Mouse (Mus musculus) heart, postnatal 36 days (tissue): ENCODE data around the gene Smc6. TPM values are rescaled to one million over a fixed set of nuclear protein-coding genes. Genes with fewer than 3 reads are reported as not detected.

Experiments
- DNase-seq, 2 experiments: peaks; one replicate each; pipeline ENCODE4 v3.0.0; 2021 to 2022
- intact Hi-C: fragments of 180-260 bp; cut with DNase I; formaldehyde crosslinking; loops from one replicate; pipeline ENCODE4 v1.15.1; 2025
- total RNA-seq, 2 experiments: library from RNA; stranded (reverse); gene quantifications; 2 replicates each; pipeline ENCODE4 v1.2.3; 2021

The Smc6 gene
- total RNA-seq, 2 experiments from 2014 or later, result 46.7 to 55.8 TPM

DNA sequence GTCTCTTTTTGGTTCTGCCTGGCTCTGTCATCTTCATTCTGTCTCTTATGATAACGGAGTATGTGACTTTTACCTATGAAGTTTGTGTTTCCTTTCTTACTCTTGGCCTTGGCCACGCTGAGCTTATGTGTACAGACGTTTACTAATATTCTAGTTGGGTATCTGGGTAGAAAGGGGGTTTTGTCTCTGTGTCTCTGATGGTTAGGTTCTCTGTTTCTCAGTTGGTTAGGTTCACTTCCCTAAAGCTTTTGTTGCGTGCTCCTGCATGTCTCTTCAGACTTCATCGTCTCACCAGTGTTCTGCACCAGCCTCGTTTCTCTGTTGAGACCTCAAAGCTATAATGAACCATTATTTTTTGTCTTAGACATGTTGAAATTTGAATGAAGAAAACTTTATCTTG lies 11.5 kb downstream of the Smc6 start:
- intact Hi-C loops, result no loop called here
- no peak for DNase-seq

DNA sequence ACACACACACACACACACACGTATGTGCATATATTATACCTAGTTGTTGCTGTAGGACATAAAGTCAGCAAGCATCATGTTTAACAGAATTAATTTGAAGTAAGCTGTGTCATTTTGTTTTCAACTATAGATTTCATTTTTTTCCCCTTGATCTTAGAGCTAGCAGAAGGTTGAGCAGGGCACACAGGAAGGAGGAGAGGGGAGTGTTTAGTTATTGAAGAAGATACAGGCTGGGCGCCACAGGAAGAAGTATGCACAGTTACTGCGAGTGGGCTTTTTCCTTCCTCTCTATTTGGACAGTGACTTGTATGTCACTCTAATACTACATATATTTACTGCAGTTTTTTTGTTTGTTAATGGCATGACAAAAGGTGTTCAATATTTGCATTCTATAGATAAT lies 14.2 kb downstream of the Smc6 start:
- intact Hi-C loops, result loop anchor here (2.0 kb wide), 1 partner anchor 21 kb away; no protein-coding TSS in a partner anchor

DNA sequence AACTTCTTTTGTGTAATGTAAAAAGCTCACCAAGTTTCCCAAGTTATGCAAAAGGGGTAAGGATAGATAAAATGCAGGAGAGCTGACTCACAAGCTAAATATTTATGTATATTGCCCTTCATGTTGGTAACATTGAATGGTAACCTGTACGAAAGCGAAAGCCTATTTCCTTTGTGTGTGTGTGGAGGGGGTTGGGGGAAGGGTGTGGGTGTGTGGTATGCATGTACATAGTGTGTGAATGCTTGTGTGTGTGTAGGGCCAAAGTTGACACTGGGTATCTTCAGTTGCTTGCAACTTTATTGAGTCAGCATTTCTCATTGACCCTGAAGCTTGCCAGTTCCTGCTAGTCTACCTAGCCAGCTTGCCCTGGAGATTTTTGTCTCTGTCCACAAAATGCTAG lies 15.9 kb downstream of the Smc6 start:
- no peak for DNase-seq
- intact Hi-C loops, result no loop called here

More for the DNA sequence above, 14.2 kb downstream of the Smc6 start:
- DNase-seq, result no peak

DNA sequence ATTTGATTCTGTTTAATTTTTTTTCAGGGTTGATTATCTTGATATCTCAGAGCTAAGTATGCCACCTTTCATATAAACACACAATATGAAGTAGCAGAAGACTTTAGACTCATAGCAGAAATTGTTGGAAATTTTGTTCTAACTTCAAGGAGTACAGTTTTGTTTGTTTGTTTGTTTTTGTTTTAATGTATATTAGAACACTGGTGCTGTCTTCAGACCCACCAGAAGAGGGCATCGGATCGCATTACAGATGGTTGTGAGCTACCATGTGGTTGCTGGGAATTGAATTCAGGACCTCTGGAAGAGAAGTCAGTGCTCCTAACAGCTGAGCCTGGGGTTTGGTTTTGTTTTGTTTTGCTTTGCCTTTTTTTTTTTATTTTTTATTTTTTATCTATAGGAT lies 20.7 kb downstream of the Smc6 start:
- intact Hi-C loops, result loop anchor here (5.0 kb wide), 1 partner anchor 89 kb away; no protein-coding TSS in a partner anchor
- no peak for DNase-seq

DNA sequence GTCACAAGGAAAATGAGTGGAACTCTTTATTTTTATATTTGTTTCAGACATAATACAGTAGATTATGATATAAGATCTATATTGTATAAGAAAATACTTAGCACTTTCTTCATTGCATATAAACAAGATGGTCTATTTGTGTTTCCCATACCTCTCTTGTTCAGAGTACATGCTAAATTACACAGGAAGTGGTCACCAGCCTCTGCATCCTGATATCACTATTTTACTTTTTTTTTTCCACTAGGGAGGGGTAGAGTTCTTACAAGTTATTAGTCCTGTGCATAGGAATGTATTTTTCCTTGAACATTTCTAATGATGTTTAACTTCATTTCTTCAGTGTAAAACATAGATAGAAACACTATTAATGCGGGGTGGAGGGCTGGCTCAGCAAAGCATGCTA lies 35.2 kb downstream of the Smc6 start:
- no peak for DNase-seq
- intact Hi-C loops, result loop anchor here (2.0 kb wide), 1 partner anchor 22 kb away; no protein-coding TSS in a partner anchor

DNA sequence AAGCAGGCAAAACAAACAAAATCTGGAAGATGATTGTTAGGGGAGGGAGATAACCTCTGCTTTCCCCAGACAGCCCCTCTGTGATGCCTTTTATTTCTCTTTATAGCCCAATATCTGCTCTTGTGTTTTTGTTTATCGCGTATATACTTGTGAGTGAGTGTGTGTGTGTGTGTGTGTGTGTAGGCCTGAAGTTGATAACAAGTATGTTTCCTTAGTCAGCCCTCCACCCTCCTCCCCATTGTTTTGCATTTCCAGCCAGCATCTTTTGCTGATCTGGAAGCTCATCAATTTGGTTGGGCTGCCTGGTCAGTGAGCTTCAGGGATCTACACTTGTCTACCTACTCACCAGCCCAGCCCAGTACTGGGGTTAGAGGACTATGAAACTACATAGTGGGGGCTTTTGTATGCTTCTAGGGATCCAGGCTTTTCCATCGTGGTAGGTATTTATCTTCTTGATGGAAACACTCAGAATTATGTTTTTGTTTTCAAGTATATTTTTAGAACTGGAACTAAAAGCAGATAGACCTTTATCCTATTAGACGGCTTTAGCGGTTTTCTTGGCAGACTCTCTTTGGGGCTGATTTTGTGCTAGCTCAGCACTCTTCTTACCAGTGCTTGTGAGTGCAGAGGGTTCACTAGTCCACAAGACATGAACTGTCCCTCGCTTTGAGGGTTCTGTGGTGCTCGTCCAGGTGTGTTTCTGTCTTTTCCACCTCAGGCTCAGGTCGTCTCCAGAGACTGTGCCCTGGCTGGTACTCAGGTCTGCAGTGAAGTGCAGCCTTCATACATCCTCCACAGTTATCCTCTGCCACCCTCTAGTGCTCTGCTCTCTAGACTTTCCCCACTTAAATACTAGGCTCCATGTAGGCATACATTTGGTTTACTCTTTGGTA lies 41.3 kb downstream of the Smc6 start:
- DNase-seq, result no peak
- intact Hi-C loops, result no loop called here

DNA sequence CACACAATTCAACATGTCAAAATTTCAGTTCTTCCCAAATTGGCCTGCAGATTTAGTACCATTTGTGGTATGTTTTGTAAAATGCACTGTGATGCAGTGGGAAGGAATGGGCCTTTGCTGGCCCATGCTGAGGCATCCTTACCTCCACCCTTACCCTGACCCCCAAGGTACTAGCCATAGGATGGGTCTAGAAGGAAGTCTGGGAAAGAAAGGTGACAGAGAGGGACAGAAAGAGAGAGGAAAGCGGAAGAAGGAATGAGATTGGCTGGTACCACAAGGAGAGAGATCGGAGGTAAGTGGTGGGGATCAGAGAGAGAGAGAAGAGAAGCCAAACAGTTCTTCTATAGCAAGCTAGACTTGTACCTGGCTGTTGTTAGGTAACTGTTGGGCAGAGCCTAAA lies 45.4 kb downstream of the Smc6 start:
- intact Hi-C loops, result loop anchor here (10.0 kb wide), 2 partner anchors 834 to 1004 kb away; no protein-coding TSS in a partner anchor
- no peak for DNase-seq

DNA sequence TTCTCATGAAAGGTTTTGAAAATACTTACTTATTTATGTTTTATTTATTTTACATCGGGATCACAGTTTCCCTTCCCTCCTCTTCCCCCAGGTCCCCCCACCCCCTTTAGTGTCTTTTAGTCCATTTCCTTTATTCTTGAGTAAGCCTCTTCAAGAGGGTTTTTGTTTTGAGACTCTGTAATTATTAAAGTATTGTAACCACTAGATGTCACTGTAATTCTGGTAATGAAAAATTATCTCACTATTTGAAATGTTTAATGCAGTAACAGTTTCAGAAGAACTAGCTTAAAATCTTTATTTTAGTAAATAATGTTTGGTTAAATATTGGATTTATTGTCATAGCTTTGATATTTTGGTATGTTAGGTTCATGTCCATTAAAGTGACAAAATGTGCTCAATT lies 48.2 kb downstream of the Smc6 start:
- intact Hi-C loops, result loop anchor here (10.0 kb wide), 2 partner anchors 831 to 1001 kb away; no protein-coding TSS in a partner anchor
- DNase-seq, result no peak

DNA sequence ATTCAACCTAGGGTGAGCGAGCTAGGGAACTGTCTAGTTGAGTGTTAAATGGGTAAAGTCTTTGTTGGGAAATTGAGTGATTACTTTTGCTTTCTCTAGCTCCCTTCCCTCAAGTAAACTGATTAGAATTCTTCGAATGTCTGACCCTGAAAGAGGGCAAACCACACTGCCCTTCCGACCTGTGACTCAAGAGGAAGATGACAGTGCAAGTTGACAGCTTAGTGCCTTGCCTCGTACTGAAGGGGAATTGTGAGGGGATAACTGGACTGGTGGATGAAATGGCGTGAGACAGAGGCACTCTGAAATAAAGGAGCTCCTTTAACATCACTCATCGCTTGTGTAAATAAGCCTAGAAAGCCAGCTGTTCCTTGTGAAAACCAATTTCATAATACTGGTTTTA lies 52.0 kb downstream of the Smc6 start:
- intact Hi-C loops, result loop anchor here (10.0 kb wide), 2 partner anchors 827 to 997 kb away; no protein-coding TSS in a partner anchor
- DNase-seq, result no peak

DNA sequence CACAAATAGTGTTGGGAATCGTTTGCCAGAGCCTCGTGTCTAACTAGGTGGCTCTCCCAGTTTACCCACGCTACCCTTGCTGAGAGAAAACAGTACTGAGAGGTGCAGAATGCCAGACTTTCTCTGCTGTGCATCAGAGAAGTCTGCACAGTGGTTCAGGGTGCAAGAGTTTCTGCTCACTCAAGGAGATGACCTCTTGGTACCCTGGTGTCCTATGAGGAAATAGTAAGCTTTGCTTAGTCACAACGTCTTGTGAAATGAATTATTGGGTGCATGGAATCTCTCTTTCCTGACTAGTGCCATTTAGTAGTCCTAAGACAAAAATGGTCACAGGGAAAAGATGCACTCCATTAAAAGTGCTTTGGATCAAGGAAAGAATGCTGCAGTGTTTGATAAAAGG lies 58.8 kb downstream of the Smc6 start:
- intact Hi-C loops, result no loop called here
- DNase-seq, result no peak

DNA sequence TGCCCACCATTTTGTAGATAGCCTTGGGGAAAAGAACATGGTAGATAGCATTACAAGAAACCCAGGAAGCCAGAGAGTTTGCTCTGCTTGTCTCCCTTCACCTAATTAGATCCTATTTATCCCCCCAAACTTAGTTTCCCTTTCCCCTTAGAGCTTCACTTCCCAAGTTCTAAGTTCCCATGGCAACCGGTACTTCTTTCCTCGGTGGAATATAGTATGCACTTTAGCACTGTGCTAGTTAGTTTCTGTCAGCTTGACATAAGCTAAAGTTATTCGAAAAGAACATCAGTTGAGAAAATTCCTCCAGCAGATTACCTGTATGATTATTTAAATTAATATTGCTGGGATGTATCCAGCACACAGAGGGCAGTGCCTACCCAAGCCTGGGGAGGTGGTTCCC lies 60.8 kb downstream of the Smc6 start:
- intact Hi-C loops, result no loop called here
- no peak for DNase-seq

DNA sequence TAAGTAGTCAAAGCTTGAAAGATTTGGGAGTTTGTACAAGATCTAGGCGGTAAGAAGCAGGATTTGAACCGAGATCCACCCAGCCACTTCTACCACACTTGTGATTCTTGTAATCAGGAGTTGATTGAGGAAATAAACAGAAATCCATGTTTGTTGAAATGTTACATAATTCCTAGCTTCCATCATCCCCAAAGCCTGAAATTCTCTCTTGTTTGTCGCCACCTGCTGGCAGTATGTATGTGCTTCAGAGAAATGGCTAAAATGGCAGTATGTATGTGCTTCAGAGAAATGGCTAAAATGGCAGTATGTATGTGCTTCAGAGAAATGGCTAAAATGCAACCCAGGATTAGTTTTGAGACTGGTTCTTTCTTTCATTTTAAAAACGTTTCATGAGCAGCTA lies 71.2 kb downstream of the Smc6 start:
- intact Hi-C loops, result loop anchor here (5.0 kb wide), 3 partner anchors 140 to 745 kb away; no protein-coding TSS in a partner anchor
- DNase-seq, result peak; percentile 62 to 69

DNA sequence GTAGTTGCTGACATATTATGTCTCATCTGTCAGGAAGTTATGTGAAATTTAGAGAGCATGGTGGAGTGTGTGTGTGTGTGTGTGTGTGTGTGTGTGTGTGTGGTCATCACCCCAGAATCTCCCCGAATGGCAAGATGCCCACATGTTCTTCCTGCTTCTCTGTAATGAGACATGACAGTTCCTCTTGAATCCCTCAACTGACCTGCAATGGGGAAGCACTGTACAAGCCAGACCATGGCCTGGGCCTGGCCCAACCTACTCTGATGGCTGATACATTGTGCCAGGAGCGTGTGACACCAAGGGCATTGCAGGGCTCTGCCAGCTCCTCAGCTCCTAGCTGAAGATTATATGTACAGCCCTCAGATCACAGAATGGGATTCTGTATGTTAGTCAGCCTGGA lies 72.6 kb downstream of the Smc6 start:
- DNase-seq, result no peak
- intact Hi-C loops, result loop anchor here (5.0 kb wide), 3 partner anchors 141 to 746 kb away; no protein-coding TSS in a partner anchor

DNA sequence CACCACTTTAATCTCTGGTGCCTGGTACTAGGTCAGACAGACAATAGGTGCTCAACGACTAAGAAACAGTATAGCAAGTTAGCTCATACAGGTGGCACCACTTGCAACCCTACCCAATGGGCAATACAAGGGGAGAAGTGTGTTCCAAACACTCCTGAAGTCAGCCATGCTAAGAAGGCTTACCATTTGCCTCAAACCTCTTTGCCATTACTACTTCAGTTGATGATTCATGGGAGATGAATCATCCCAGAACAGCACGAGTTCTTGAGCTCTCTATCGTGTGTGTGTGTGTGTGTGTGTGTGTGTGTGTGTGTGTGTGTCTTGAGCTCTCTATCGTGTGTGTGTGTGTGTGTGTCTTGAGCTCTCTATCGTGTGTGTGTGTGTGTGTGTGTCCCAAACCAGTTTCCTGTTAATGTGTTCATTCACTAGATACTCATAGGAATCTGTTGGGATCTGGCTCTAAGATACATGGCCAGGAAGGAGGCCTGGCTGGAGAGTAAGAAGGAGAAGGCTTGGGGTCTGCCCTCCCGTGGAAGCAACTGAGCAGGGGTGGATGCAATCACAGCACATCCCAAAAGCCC lies 76.4 kb downstream of the Smc6 start:
- intact Hi-C loops, result no loop called here
- no peak for DNase-seq

DNA sequence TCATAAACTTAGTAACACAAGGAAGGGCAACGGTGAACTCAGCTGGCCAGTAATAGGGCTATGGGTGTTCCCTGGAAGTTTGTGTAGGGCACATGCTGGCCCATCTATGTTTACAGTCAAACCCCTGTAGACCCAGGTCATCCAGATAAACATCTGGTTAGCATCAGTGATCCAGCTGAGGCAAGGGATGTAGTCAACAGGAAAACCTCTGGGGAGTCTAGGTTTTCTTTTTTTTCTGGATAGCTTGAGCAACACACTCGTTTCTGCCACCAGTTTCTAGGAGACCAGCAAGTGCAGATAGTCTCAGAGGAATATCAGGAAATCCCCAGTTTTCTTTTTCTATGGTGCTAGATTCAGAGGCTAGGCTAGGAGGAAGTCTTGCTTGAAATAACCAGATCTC lies 80.3 kb downstream of the Smc6 start:
- DNase-seq, result no peak
- intact Hi-C loops, result no loop called here

DNA sequence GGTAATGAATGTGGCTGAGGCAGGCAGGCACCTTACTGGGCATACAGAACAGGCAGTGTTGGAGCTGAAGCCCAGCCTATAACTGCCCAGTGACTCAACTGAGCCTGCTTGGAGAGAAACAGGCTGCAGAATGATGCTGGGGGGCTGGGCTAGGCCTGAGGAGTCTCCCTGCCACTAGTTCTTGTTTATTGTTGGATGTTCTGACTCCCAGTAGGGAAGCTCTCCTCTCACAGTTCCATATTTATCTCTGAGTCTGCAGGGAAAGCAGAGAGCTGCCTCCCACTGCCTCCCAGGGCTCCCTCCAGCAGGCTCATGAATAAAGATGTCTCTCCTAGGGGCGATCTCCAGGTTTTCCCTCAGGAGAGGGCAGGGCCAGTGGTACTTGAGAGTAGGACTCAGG lies 82.7 kb downstream of the Smc6 start:
- intact Hi-C loops, result no loop called here
- no peak for DNase-seq

DNA sequence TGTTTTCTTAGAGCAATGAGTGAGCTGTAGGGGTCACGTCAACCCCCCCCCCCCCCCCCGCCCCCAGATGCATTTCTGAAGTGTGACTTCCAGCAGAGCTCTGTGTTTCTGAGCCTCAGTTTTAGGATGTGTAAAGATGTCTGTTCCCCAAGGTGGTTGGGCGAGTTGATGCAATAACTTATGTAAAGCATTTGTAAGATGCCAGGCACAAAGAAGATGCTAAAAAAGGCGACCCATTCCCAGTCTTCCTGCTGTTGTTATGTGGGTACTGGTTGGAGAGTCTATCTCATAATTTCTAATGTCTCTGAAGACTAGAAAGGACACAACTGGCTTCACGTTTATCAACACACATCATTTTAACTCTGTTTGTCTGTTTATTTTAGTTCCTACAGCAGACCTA lies 84.2 kb downstream of the Smc6 start:
- no peak for DNase-seq
- intact Hi-C loops, result loop anchor here (5.0 to 10.0 kb wide), 3 partner anchors 87 to 795 kb away; partner anchors contain the start of gene Vsnl1

DNA sequence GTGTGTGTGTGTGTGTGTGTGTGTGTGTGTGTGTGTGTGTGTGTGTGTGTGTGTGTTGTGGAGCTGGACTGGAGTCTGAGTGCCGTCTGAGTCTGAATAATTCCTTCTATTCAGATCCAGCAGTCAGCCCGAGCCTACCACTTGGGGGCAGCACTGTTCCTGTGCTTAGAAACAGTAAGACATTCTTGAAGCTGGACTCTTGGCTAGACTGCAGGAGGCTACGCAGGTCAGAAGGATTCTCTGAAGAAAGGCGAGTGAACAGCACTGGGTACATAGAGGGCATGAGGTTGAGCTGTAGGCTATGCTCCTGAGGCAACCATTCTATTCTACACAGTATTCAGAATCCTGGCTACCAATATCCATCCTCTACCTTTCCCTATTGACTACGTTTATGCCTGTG lies 85.2 kb downstream of the Smc6 start:
- peak; percentile 46 to 69 for DNase-seq
- intact Hi-C loops, result loop anchor here (5.0 to 10.0 kb wide), 3 partner anchors 86 to 794 kb away; partner anchors contain the start of gene Vsnl1

DNA sequence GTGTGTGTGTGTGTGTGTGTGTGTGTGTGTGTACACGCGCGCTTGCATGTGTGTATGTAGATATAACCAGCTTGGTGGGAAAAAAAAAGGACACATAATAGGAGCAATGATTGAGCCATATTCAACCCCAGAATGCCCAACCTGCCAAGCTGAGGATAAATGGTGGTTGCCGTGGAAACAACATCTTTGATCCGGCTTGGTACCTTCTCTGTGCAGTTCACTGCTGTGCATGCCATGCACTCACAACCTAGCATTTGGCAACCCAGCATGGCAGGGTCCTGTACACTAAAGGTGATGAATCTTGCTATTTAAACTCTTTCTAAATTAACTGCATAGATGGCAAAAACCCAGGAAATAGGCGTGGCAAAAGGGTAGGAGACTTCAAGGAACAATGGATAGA lies 96.7 kb downstream of the Smc6 start:
- DNase-seq, result no peak
- intact Hi-C loops, result no loop called here

DNA sequence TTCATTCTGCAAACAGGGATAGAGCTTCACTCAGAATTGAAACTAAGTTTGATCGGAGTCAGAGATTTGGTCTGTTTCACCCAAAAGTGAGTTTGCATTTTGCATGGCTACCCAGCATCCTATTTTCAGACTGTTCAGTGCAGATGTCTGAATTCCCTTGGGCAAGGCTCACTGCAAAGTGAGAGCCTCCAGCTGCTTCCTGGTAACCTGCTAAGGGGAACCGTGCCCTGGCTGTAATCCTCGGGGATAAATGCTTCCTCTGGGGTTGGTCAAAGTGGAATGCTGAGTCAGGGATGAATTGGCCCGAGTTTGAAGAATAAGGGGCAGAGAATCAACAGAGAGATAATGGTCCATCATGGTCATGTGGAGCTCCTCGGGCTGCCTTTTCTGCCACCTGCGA lies 99.2 kb downstream of the Smc6 start:
- intact Hi-C loops, result no loop called here
- no peak for DNase-seq

DNA sequence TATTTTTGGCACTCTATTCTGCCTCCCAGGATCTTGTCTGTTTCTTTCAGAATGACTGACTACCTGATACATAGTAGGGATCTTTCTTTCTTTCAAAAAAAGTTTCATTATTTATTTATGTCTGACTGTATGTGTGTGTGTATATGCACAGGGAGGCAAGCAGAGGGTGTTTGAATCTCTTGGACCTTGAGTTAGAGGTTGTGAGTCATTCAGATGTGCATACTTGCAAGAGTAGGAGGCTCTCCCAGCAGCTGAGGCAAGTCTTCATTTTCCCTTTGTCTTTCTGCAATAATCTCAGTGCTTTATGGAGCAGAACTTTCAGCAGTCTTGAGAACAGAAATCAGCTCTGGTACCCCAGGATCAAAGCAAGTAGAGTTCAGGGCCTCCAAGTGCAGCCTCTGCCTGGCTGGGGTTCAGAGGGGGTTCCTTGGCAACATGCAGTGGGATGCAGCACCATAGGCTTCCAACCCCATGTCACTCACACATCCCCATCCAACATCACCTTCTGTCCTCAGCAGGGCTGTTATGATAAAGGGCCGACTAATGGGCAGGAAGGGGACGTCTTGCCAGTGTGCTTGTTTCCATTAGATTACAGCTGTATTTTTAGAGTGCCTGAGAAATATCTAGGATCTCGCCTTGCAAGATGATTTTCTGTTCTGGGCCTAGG lies 101.5 kb downstream of the Smc6 start:
- no peak for DNase-seq
- intact Hi-C loops, result no loop called here
